23 mouse cellular contexts compared by ENCODE assay signal in the genomic region with DNA sequence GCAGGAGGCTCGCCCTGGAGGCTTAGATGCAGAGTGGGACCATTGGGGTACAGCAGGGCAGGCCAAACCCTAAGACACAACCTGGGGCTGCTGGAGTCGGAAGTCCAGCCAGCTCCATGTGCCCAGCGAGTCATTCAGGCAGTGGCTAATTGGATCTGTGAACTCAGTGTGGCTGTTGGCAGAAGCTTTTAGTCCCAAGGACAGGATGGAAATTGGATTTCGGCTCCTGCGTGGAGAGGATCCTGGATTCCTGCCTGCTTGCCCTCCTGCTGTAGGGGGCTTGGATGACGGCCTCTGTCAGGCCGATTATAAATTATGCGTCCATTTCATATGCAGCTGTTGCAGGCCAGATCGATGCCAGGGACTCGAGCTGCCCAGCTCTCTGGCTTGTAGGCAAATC. TPM values are rescaled to one million over a fixed set of nuclear protein-coding genes. Genes with fewer than 3 reads are reported as not detected.
DNase-seq lines count a peak whose midpoint lies in the region; ATAC-seq and TF ChIP-seq lines count a peak whose summit lies in the region.
"Had no signal": no experiment of that assay in that cellular context is flagged by ENCODE, and none has a peak within 500 bp of the region (broad histone marks: within the 10 kb centered on the region; RNA-seq: fewer than 3 reads in every experiment).

No protein-coding gene starts in this region.

- no peaks in the 10 kb centered on the region for H3K9me3 ChIP-seq in hindbrain, embryonic 14.5 days (ENCODE audit: control insufficient read depth, low read length)
- H3K9me3 ChIP-seq in hindbrain, embryonic 13.5 days: no peaks in the 10 kb centered on the region
- no peaks in the 10 kb centered on the region for H3K9me3 ChIP-seq in midbrain, postnatal 0 days (ENCODE audit: low read length)
- no peaks in the 10 kb centered on the region for H3K9me3 ChIP-seq in midbrain, embryonic 11.5 days (ENCODE audit: control insufficient read depth, low read length)
- H3K9me3 ChIP-seq: embryonic facial prominence, embryonic 12.5 days; heart, embryonic 13.5 days; limb, embryonic 13.5 days; liver, embryonic 15.5 days; midbrain, embryonic 12.5 days; neural tube, embryonic 12.5 days; stomach, embryonic 15.5 days had no signal

- H3K4me3 ChIP-seq in hindbrain, embryonic 14.5 days (replicated peaks; ENCODE audit: low read length): no peak overlapping the region
- no peak overlapping the region for H3K4me3 ChIP-seq in hindbrain, embryonic 13.5 days
- no peak overlapping the region for H3K4me3 ChIP-seq in midbrain, postnatal 0 days (ENCODE audit: low read depth, low read length)
- no peak overlapping the region for H3K4me3 ChIP-seq in midbrain, embryonic 11.5 days (ENCODE audit: low read depth, low read length)
- no peak overlapping the region for H3K4me3 ChIP-seq in kidney, adult 2 months (ENCODE audit: insufficient read depth, low read depth, low read length)
- H3K4me3 ChIP-seq: embryonic facial prominence, embryonic 12.5 days; heart, embryonic 13.5 days; left cerebral cortex, adult 2 months; limb, embryonic 13.5 days; liver, embryonic 15.5 days; midbrain, embryonic 12.5 days; neural tube, embryonic 12.5 days; stomach, embryonic 15.5 days had no signal

- peak; percentile 38 for DNase-seq in hindbrain, embryonic 14.5 days (ENCODE audit: low spot score)
- DNase-seq in midbrain, postnatal 0 days (ENCODE audit: low spot score): peak; percentile 85
- DNase-seq in midbrain, embryonic 11.5 days (ENCODE audit: low spot score, missing footprints): no peak
- DNase-seq in cerebellum, adult 9-11 months: peak; percentile 93
- no peak for DNase-seq in heart, adult 8-10 months (ENCODE audit: low spot score)
- DNase-seq in kidney, adult 2 months: no peak
- DNase-seq: adrenal gland, postnatal 36 days; kidney, adult 8-10 months; lung, postnatal 36 days; spleen, adult 18-20 months; thymus, postnatal 25 days had no signal

- no peak for ATAC-seq in hindbrain, embryonic 14.5 days (ENCODE audit: low FRiP score)
- no peak for ATAC-seq in hindbrain, embryonic 13.5 days (ENCODE audit: low FRiP score)
- no peak; the same call in 1 of the 2 replicates for ATAC-seq in midbrain, postnatal 0 days (ENCODE audit: low FRiP score)
- ATAC-seq in midbrain, embryonic 11.5 days (ENCODE audit: low FRiP score): no peak
- ATAC-seq in inflammation-experienced regulatory T-cells, adult 6 months: no peak
- ATAC-seq: Patski had no signal

- TF ChIP-seq CTCF in midbrain, postnatal 0 days (IDR thresholded peaks at IDR 0.05): no peak
- no peak for TF ChIP-seq CTCF in kidney, adult 2 months (conservative IDR thresholded peaks at IDR 0.05; ENCODE audit: insufficient read depth, insufficient read length, low read depth, low read length)

- no peaks in the 10 kb centered on the region for H3K36me3 ChIP-seq in hindbrain, embryonic 14.5 days (replicated peaks; ENCODE audit: control insufficient read depth, insufficient read depth)
- H3K36me3 ChIP-seq in hindbrain, embryonic 13.5 days: no peaks in the 10 kb centered on the region
- no peaks in the 10 kb centered on the region for H3K36me3 ChIP-seq in midbrain, postnatal 0 days (ENCODE audit: insufficient read depth, low read length)
- no peaks in the 10 kb centered on the region for H3K36me3 ChIP-seq in midbrain, embryonic 11.5 days (ENCODE audit: control insufficient read depth, insufficient read depth, low read length)
- no peaks in the 10 kb centered on the region for H3K36me3 ChIP-seq in kidney, adult 2 months (ENCODE audit: control insufficient read depth, insufficient read depth, low read length)
- H3K36me3 ChIP-seq: embryonic facial prominence, embryonic 12.5 days; heart, embryonic 13.5 days; limb, embryonic 13.5 days; liver, embryonic 15.5 days; midbrain, embryonic 12.5 days; neural tube, embryonic 12.5 days; stomach, embryonic 15.5 days had no signal

- TF ChIP-seq POLR2A in kidney, adult 2 months (IDR thresholded peaks at IDR 0.05; ENCODE audit: low read depth, low read length): no peak

- no peak overlapping the region for H3K27ac ChIP-seq in hindbrain, embryonic 14.5 days
- no peak overlapping the region for H3K27ac ChIP-seq in hindbrain, embryonic 13.5 days
- H3K27ac ChIP-seq in midbrain, postnatal 0 days (ENCODE audit: low read depth, low read length): no peak overlapping the region
- no peak overlapping the region for H3K27ac ChIP-seq in midbrain, embryonic 11.5 days (ENCODE audit: low read depth, low read length)
- no peak overlapping the region for H3K27ac ChIP-seq in kidney, adult 2 months (ENCODE audit: insufficient read depth, low read depth, low read length)
- H3K27ac ChIP-seq: embryonic facial prominence, embryonic 12.5 days; heart, embryonic 13.5 days; left cerebral cortex, adult 2 months; limb, embryonic 13.5 days; liver, embryonic 15.5 days; midbrain, embryonic 12.5 days; neural tube, embryonic 12.5 days; stomach, embryonic 15.5 days had no signal

- no peak overlapping the region for H3K4me2 ChIP-seq in hindbrain, embryonic 14.5 days (replicated peaks)
- H3K4me2 ChIP-seq in hindbrain, embryonic 13.5 days: no peak overlapping the region
- H3K4me2 ChIP-seq in midbrain, postnatal 0 days (ENCODE audit: low read depth, low read length, poor library complexity, severe bottlenecking): no peak overlapping the region
- no peak overlapping the region for H3K4me2 ChIP-seq in midbrain, embryonic 11.5 days
- H3K4me2 ChIP-seq: embryonic facial prominence, embryonic 12.5 days; heart, embryonic 13.5 days; limb, embryonic 13.5 days; liver, embryonic 15.5 days; midbrain, embryonic 12.5 days; neural tube, embryonic 12.5 days; stomach, embryonic 15.5 days had no signal

- no peaks in the 10 kb centered on the region for H3K4me1 ChIP-seq in hindbrain, embryonic 14.5 days (replicated peaks; ENCODE audit: control insufficient read depth, insufficient read depth, low read length)
- peaks cover 11% of the 10 kb centered on the region; the same call in 1 of the 2 replicates for H3K4me1 ChIP-seq in hindbrain, embryonic 13.5 days (replicated peaks)
- no peaks in the 10 kb centered on the region for H3K4me1 ChIP-seq in midbrain, postnatal 0 days (ENCODE audit: insufficient read depth, low read length)
- H3K4me1 ChIP-seq in midbrain, embryonic 11.5 days (ENCODE audit: control insufficient read depth, insufficient read depth, low read length): peaks cover 2% of the 10 kb centered on the region; the same call in 1 of the 2 replicates
- no peaks in the 10 kb centered on the region for H3K4me1 ChIP-seq in kidney, adult 2 months (ENCODE audit: control insufficient read depth, insufficient read depth, low read length)
- H3K4me1 ChIP-seq: embryonic facial prominence, embryonic 12.5 days; heart, embryonic 13.5 days; limb, embryonic 13.5 days; liver, embryonic 15.5 days; neural tube, embryonic 12.5 days; stomach, embryonic 15.5 days had no signal

- no peak overlapping the region for H3K9ac ChIP-seq in hindbrain, embryonic 14.5 days
- no peak overlapping the region for H3K9ac ChIP-seq in hindbrain, embryonic 13.5 days
- no peak overlapping the region for H3K9ac ChIP-seq in midbrain, postnatal 0 days (replicated peaks; ENCODE audit: low read length, poor library complexity, severe bottlenecking)
- no peak overlapping the region for H3K9ac ChIP-seq in midbrain, embryonic 11.5 days (ENCODE audit: low read length)
- H3K9ac ChIP-seq: embryonic facial prominence, embryonic 12.5 days; heart, embryonic 13.5 days; limb, embryonic 13.5 days; liver, embryonic 15.5 days; midbrain, embryonic 12.5 days; neural tube, embryonic 12.5 days; stomach, embryonic 15.5 days had no signal

- WGBS in hindbrain, embryonic 14.5 days: 59% methylated on average over 10 of the region's 10 CpGs
- 64% methylated on average over 10 of the region's 10 CpGs for WGBS in hindbrain, embryonic 13.5 days
- 58% methylated on average over 10 of the region's 10 CpGs for WGBS in midbrain, postnatal 0 days
- WGBS in midbrain, embryonic 11.5 days: 74% methylated on average over 10 of the region's 10 CpGs
- 67% methylated on average over 10 of the region's 10 CpGs for WGBS in kidney, adult 2 months

- no peaks in the 10 kb centered on the region for H3K27me3 ChIP-seq in hindbrain, embryonic 14.5 days (ENCODE audit: control insufficient read depth, insufficient read depth, low read length)
- H3K27me3 ChIP-seq in hindbrain, embryonic 13.5 days: peaks cover 7% of the 10 kb centered on the region; the same call in 1 of the 2 replicates
- no peaks in the 10 kb centered on the region for H3K27me3 ChIP-seq in midbrain, postnatal 0 days (ENCODE audit: insufficient read depth, low read length)
- H3K27me3 ChIP-seq in midbrain, embryonic 11.5 days (ENCODE audit: control insufficient read depth, insufficient read depth, low read length): no peaks in the 10 kb centered on the region
- H3K27me3 ChIP-seq in kidney, adult 2 months (replicated peaks; ENCODE audit: control insufficient read depth, insufficient read depth, low read length): no peaks in the 10 kb centered on the region
- H3K27me3 ChIP-seq: embryonic facial prominence, embryonic 12.5 days; liver, embryonic 15.5 days; midbrain, embryonic 12.5 days; neural tube, embryonic 12.5 days; stomach, embryonic 15.5 days had no signal

RNA-seq across cellular contexts. Expression of a gene that starts 27.2 kb away (rescaled TPM):
- 0.67 and 1.1 TPM in 2 replicates for polyA plus RNA-seq in hindbrain, embryonic 14.5 days (2014; fragmentation: Nextera tagmentation; extraction: Ambion mirVana)
- 0.21 and 0.36 TPM in 2 replicates for polyA plus RNA-seq in hindbrain, embryonic 13.5 days (2015; fragmentation: Nextera tagmentation; extraction: Ambion mirVana)
- total RNA-seq in midbrain, postnatal 0 days (2014; rRNA removed): 7.4 and 10.5 TPM in 2 replicates
- 0.79 and 0.96 TPM in 2 replicates for polyA plus RNA-seq in midbrain, postnatal 0 days (2015; fragmentation: Nextera tagmentation; extraction: Ambion mirVana)
- polyA plus RNA-seq in midbrain, embryonic 11.5 days (2014; fragmentation: Nextera tagmentation; extraction: Ambion mirVana): 0.05 TPM in 1 of 2 replicates, not detected in the other
- under 1 TPM; 0.41 to 0.79 (median 0.58) TPM for total RNA-seq in heart, adult 8-10 months (2022)
- 1.8 and 2.1 TPM in 2 replicates for polyA plus RNA-seq in kidney, adult 2 months (2012; rRNA removed)
- not detected for polyA plus RNA-seq in inflammation-experienced regulatory T-cells, adult 6 months (2017; shearing (Covaris generic))
- total RNA-seq: hematopoietic stem cell, adult 5-6 weeks had no signal
- polyA plus RNA-seq: heart, embryonic 13.5 days; limb, embryonic 13.5 days; liver, embryonic 15.5 days; midbrain, embryonic 12.5 days had no signal

Comparison
In these comparisons a context has a peak if more than half of its experiments do, and no peak if none do; other contexts are left out.
1. DNase-seq: peak in hindbrain, embryonic 14.5 days (single experiment), midbrain, postnatal 0 days (single experiment) and cerebellum, adult 9-11 months (single experiment); none in midbrain, embryonic 11.5 days (single experiment), heart, adult 8-10 months (single experiment) and kidney, adult 2 months (single experiment).